ENCODE assay signal across 8 mouse cellular contexts in the genomic region with DNA sequence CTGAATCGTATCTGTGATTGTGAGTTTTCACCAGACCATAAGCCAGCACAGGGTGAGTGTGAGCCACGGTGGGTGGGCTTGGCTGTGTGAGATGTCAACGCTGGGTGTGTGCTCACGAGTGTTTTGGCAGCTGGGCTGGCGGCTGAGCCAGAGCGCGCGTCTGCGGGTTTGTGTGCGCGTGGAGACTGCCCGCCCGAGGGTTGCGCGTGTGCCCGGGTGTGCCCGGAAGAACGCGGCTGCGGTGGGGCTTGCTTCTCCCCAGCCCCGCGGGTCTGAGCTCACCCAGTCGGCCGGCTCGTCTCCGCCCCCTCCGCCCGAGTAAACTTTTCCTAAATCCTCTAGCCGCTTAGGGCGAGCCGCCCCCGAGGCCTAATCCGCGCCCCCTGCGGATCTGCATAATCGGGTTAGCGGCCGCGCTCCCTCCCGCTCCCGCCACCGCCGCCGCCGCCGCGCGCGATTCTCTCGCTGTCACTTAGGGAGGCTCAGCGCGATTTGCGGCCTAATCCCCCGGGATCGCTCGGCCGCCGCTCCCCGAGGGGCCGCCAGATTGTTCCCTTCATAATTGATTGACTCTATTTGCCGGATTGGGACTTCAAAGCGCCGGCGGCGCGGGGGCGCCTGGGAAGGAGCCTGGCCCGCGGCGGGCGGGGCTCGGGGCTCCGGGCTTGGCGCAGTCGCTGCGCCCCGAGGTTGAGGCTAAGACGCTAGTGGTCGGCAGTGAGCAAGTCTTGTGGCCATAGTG. TPM values are rescaled to one million over a fixed set of nuclear protein-coding genes. Genes with fewer than 3 reads are reported as not detected.
A peak's percentile ranks its signal among the peaks of the same experiment; 100 is the strongest.
DNase-seq lines count a peak whose midpoint lies in the region; ATAC-seq and TF ChIP-seq lines count a peak whose summit lies in the region.

No protein-coding gene starts in this region.

- H3K9ac ChIP-seq in heart, embryonic 15.5 days: peak overlapping the region; percentile 65
- peak overlapping the region; percentile 80 for H3K9ac ChIP-seq in lung, embryonic 15.5 days

- ATAC-seq in heart, embryonic 15.5 days (replicated peaks; ENCODE audit: insufficient number of reproducible peaks, insufficient read depth, low FRiP score, low read depth): peak; percentile 44; the same call in 1 of the 2 replicates
- peak; percentile 83; the same call in 1 of the 2 replicates for ATAC-seq in lung, embryonic 15.5 days (ENCODE audit: borderline replicate concordance, extremely low read depth, low FRiP score, low TSS enrichment)

- H3K36me3 ChIP-seq in heart, embryonic 15.5 days: no peaks in the 10 kb centered on the region
- no peaks in the 10 kb centered on the region for H3K36me3 ChIP-seq in lung, embryonic 15.5 days

- H3K27me3 ChIP-seq in heart, embryonic 15.5 days: peaks cover 87% of the 10 kb centered on the region
- peaks cover 78% of the 10 kb centered on the region for H3K27me3 ChIP-seq in lung, embryonic 15.5 days

- TF ChIP-seq POLR2A in olfactory bulb, adult 2 months (IDR thresholded peaks at IDR 0.05; ENCODE audit: insufficient read depth, low read depth, low read length): no peak

- H3K4me3 ChIP-seq in heart, embryonic 15.5 days: peak overlapping the region; percentile 64
- peak overlapping the region; percentile 71 for H3K4me3 ChIP-seq in lung, embryonic 15.5 days
- H3K4me3 ChIP-seq in olfactory bulb, adult 2 months (ENCODE audit: insufficient read depth, low read depth, low read length): peak overlapping the region; percentile 55

- no peak for TF ChIP-seq CTCF in olfactory bulb, adult 2 months (IDR thresholded peaks at IDR 0.05; ENCODE audit: insufficient read depth, low read depth, low read length)

- peaks cover 15% of the 10 kb centered on the region for H3K4me1 ChIP-seq in heart, embryonic 15.5 days (replicated peaks)
- H3K4me1 ChIP-seq in lung, embryonic 15.5 days: peaks cover 18% of the 10 kb centered on the region
- peaks cover 4% of the 10 kb centered on the region; the same call in 1 of the 2 replicates for H3K4me1 ChIP-seq in olfactory bulb, adult 2 months (ENCODE audit: control insufficient read depth, insufficient read depth, low read length)

- under 1% methylated on average over 79 of the region's 79 CpGs for WGBS in heart, embryonic 15.5 days
- WGBS in lung, embryonic 15.5 days: under 1% methylated on average over 79 of the region's 79 CpGs
- 1% methylated on average over 79 of the region's 79 CpGs for WGBS in olfactory bulb, adult 2 months

- no peaks in the 10 kb centered on the region for H3K9me3 ChIP-seq in heart, embryonic 15.5 days (replicated peaks)
- H3K9me3 ChIP-seq in lung, embryonic 15.5 days: no peaks in the 10 kb centered on the region

- peak overlapping the region; percentile 91 for H3K4me2 ChIP-seq in heart, embryonic 15.5 days
- H3K4me2 ChIP-seq in lung, embryonic 15.5 days: peak overlapping the region; percentile 94

- H3K27ac ChIP-seq in heart, embryonic 15.5 days: no peak overlapping the region
- no peak overlapping the region for H3K27ac ChIP-seq in lung, embryonic 15.5 days
- H3K27ac ChIP-seq in olfactory bulb, adult 2 months (ENCODE audit: insufficient read depth, low read depth, low read length): no peak overlapping the region

- DNase-seq in thymus, postnatal 4 days: peak; percentile 41
- DNase-seq in thymus, adult 18-20 months: no peak
- peak; percentile 15 to 31 for DNase-seq in cerebellum, postnatal 36 days
- DNase-seq in kidney, postnatal 25 days: peak; percentile 10 to 46
- DNase-seq in thymus, postnatal 0 days (ENCODE audit: low spot score): no peak

RNA-seq across cellular contexts. Expression of a gene that starts 23.1 kb away (rescaled TPM):
- 0.03 and 0.04 TPM in 2 replicates for polyA plus RNA-seq in heart, embryonic 15.5 days (2015; fragmentation: Nextera tagmentation; extraction: Ambion mirVana)
- polyA plus RNA-seq in lung, embryonic 15.5 days (2015; fragmentation: Nextera tagmentation; extraction: Ambion mirVana): 0.05 TPM in 1 of 2 replicates, not detected in the other
- polyA plus RNA-seq in olfactory bulb, adult 2 months (2012; ENCODE audit: insufficient read depth, insufficient read length, low replicate concordance, missing spikeins): not detected in 2 replicates
- polyA plus RNA-seq in thymus, postnatal 0 days (2015; fragmentation: Nextera tagmentation; extraction: Ambion mirVana): 0.04 and 0.05 TPM in 2 replicates

RNA-seq across cellular contexts. Expression of a gene that starts 54.9 kb away (rescaled TPM):
- 1.1 and 2.1 TPM in 2 replicates for polyA plus RNA-seq in heart, embryonic 15.5 days (2015; fragmentation: Nextera tagmentation; extraction: Ambion mirVana)
- 8.9 and 10.2 TPM in 2 replicates for polyA plus RNA-seq in lung, embryonic 15.5 days (2015; fragmentation: Nextera tagmentation; extraction: Ambion mirVana)
- polyA plus RNA-seq in olfactory bulb, adult 2 months (2012; ENCODE audit: insufficient read depth, insufficient read length, low replicate concordance, missing spikeins): not detected in 2 replicates
- polyA plus RNA-seq in thymus, postnatal 0 days (2015; fragmentation: Nextera tagmentation; extraction: Ambion mirVana): 3.9 and 4.7 TPM in 2 replicates

Comparison
In these comparisons a context has a peak if more than half of its experiments do, and no peak if none do; other contexts are left out.
1. DNase-seq: peak in thymus, postnatal 4 days (single experiment), cerebellum, postnatal 36 days (2 of 2) and kidney, postnatal 25 days (2 of 2); none in thymus, adult 18-20 months (0 of 2) and thymus, postnatal 0 days (single experiment).
2. Peak in every context shown above with its lines, with median percentiles within 50 percentile points of each other: H3K4me3 ChIP-seq.